Mouse (Mus musculus) olfactory bulb, adult 2 months (tissue): ENCODE results near the gene Itm2c.

Source experiments
- CTCF ChIP-seq: fragments of 200-500 bp; IDR thresholded peaks from 2 replicates; pipeline ENCODE4 v1.5.1; 2012; ENCODE audit warnings: low read depth, mild to moderate bottlenecking, low read length, moderate library complexity; ENCODE audit not compliant: insufficient read depth
- POLR2A ChIP-seq: fragments of 200-500 bp; IDR thresholded peaks from 2 replicates; pipeline ENCODE4 v1.6.1; 2012; ENCODE audit warnings: mild to moderate bottlenecking, low read depth, low read length, moderate library complexity; ENCODE audit not compliant: insufficient read depth

DNA sequence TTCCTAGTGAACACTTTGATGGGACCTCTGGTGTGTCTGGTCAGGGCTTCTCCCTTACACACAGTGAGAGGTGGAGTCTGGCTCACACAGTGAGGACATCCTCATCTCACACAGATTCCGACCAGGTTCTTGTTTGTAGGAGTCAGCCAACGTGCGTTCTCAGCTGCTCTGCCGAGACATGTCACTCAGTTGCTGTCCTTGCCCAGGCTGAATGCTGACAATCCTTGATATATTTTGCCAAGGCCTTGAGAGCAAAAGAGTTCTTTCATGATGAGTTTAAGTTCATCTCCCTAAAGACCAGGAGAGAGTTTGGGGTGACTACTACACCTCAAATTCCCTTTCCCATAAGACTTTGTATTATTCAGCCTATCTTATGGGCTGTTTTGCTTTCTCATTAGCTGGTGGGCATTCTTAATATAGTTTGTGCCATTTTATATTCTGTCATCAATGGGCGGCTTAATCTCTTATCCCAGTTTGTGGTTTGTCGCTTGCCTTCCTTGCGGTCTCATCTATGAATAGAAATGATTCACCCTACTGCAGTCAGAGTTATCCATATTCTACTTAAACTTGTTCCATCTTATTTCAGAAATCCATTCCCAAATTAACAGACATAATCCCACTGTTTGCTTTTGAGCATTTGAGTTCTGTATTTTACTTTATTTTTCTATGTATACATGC lies 19.1 kb downstream of the Itm2c start:
- TF ChIP-seq POLR2A, result no peak
- no peak for TF ChIP-seq CTCF
